Mouse (Mus musculus) midbrain, embryonic 16.5 days (tissue): ENCODE data around the gene Crip1. TPM values are rescaled to one million over a fixed set of nuclear protein-coding genes. Genes with fewer than 3 reads are reported as not detected.
"Not testable (repeated sequence)": the region's sequence is repeated elsewhere in the genome, so short reads cannot be mapped to it uniquely, and the experiment has no call there.

Experiments used
- ATAC-seq: fragments of 200-750 bp; cut with Nextera tagmentation; 2 replicates; pipeline ENCODE4 v1.8.0; 2017; ENCODE audit warnings: moderate TSS enrichment
- H3K27ac ChIP-seq: fragments of 300-500 bp; sonication (generic); 2 replicates; pipeline ENCODE4 v1.5.1; 2014; ENCODE audit warnings: mild to moderate bottlenecking, low read length, mixed read lengths
- H3K27me3 ChIP-seq: fragments of 300-500 bp; sonication (generic); 2 replicates; pipeline ENCODE4 v1.6.1; 2014; ENCODE audit warnings: low read depth, low read length, mixed read lengths; ENCODE audit not compliant: control insufficient read depth, insufficient read depth
- H3K36me3 ChIP-seq: fragments of 300-500 bp; sonication (generic); 2 replicates; pipeline ENCODE4 v1.6.1; 2014; ENCODE audit warnings: mild to moderate bottlenecking, low read length, moderate library complexity, mixed read lengths; ENCODE audit not compliant: control insufficient read depth, insufficient read depth
- H3K4me1 ChIP-seq: fragments of 300-500 bp; sonication (generic); 2 replicates; pipeline ENCODE4 v1.6.1; 2014; ENCODE audit warnings: mild to moderate bottlenecking, low read length, mixed read lengths; ENCODE audit not compliant: control insufficient read depth, insufficient read depth
- H3K4me2 ChIP-seq: fragments of 300-500 bp; sonication (generic); 2 replicates; pipeline ENCODE4 v1.6.1; 2014; ENCODE audit warnings: mild to moderate bottlenecking, low read length, mixed read lengths
- H3K4me3 ChIP-seq: fragments of 300-500 bp; sonication (generic); 2 replicates; pipeline ENCODE4 v1.5.1; 2014; ENCODE audit warnings: low read depth, mild to moderate bottlenecking, low read length, moderate library complexity, mixed read lengths
- H3K9ac ChIP-seq: fragments of 300-500 bp; sonication (generic); 2 replicates; pipeline ENCODE4 v1.6.1; 2014; ENCODE audit warnings: low read depth, low read length, mixed read lengths
- H3K9me3 ChIP-seq: fragments of 300-500 bp; sonication (generic); replicated peaks from 2 replicates; pipeline ENCODE4 v1.6.1; 2014; ENCODE audit warnings: mild to moderate bottlenecking, low read length, mixed read lengths; ENCODE audit not compliant: control insufficient read depth, poor library complexity, severe bottlenecking
- WGBS: fragments of 180-500 bp; shearing (Covaris S2); extraction: QIAGEN DNeasy Blood & Tissue Kit; methylation state at CpG from one replicate; pipeline ENCODE4 v1.1.7; 2014; 5-methylcytosine and 5-hydroxymethylcytosine counted together
- polyA plus RNA-seq: library from polyadenylated mRNA; unstranded; fragments of >200 nt; fragmentation: Nextera tagmentation; extraction: Ambion mirVana; gene quantifications from 2 replicates; pipeline ENCODE4 v1.2.1, GENCODE M21; 2015

Crip1 gene
- polyA plus RNA-seq, 1 experiment from 2014 or later, result 16.8 TPM

DNA sequence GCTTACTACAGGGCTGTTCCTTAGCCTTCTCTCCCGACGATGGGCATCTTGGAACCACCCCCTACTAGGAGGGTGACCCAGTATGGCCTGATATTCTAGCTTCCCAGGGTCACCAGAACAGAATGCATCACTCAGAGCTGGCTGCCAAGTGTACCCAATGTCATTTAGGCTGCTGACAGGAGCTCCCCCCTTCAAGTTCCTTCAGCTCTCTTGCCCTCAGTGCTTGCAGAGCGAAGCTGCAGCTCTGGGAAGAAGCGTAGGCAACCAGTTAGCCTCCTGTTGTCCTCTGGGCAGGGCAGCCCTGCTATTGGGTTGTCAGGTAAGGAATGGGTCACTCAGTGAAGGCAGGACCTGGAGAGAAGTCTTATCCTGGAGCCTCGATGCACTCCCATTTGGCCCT lies 38.8 kb downstream of the Crip1 start:
- Histone ChIP-seq H3K36me3 (peaks cover 10% of the 10 kb centered on the region), H3K27ac (no peak overlapping the region), H3K4me1 (peaks cover 15% of the 10 kb centered on the region), H3K4me2 (peak overlapping the region; percentile 80; the same call in 1 of the 2 replicates), H3K4me3 (no peak overlapping the region), H3K9ac (0 out of 2 replicates have a peak overlapping the region, but pooled peaks have one; percentile 89), H3K27me3 (no peaks in the 10 kb centered on the region), H3K9me3 (no peaks in the 10 kb centered on the region)
- no peak for ATAC-seq
- WGBS, result 64% methylated on average over 5 of the region's 5 CpGs

DNA sequence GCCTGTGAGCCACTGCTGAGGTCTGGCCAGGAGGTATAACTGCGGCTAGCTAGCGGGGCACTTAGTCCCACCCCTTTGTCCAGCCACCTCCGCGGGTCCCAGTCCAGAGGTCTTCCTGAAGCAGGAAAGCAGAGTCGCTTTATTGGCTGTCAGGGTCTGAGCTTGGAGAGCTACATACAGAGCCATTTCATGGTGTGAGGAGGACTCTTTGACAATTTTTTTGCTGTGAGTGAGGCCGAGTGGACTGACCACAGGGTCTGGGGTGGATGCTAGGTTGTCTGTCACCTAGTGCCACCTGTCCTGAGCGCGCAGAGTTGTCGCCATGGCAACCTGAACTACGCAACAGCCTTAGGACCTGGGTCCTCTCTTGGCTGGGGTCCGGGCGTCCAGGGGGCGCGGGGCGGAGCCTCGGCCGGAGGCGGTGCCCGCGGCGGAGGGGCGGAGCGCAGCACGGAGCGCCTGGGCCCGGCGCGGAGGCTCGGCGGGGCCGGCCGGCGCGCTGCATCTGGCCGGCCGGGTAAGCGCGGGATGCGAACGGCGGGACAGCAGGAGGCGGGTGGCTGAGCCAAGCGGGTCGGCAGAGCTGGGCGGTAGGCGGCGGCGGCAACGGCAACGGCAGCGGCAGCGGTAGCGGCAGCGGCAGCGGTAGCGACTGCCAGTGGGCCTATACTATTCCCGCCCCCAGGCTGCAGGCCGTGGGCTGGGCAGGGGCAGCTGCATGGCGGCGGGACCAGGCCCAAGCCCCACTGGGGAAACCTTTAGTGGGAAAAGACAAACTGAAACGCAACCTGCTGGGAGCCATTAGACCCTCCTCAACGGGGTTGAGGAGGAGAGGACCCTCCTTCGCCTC lies 39.6 kb downstream of the Crip1 start, which contains the start of gene Tmem121:
Tmem121 (plus strand) TSS at position 489 of the 850 bp plus-strand sequence.
- Histone ChIP-seq H3K4me3 (peak within 1 kb of the TSS; percentile 77), H3K4me1 (peaks cover 15% of the 10 kb centered on the region), H3K9me3 (no peaks in the 10 kb centered on the region), H3K27ac (peak within 1 kb of the TSS; percentile 58), H3K4me2 (peak within 1 kb of the TSS; percentile 80), H3K36me3 (peaks cover 14% of the 10 kb centered on the region), H3K27me3 (no peaks in the 10 kb centered on the region), H3K9ac (peak within 1 kb of the TSS; percentile 89)
- peak; percentile 52 for ATAC-seq
- WGBS, result under 1% methylated on average over 58 of the region's 63 CpGs

DNA sequence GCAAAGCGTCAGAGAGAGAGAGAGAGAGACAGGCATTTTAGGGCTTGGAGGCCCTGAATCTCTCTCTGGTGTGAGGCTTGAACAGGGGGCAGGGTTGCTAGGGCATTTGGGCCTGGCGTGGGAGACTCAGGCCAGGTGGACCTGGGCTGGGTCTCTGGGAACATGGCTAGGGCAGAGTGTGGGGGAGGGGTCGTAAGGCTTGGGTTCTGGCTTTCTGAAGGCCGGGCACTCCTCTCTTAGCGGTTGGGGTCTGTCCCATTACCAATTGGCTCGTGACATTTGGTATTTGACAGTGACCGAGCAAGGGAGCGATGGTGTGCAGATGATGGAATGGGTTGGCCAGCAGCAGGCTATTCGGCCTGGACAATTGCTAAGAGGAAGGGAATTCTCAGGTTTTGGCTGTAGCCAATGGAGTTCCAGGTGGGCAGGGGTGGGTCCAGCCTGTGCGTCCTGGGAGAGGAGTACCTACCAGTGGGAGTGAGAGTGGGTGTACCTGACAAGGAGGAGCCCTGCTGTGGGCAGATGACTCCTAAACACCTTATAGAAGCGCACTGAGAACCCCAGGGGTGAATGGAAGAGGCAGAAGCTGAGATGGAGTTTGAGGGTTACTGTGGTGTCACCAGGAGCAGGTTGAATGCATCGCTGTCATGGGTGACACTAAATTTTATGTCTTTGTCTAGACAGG lies 40.4 kb downstream of the Crip1 start:
- H3K9me3 ChIP-seq, result no peaks in the 10 kb centered on the region
- peak overlapping the region; percentile 58; the same call in 1 of the 2 replicates for H3K27ac ChIP-seq
- H3K4me1 ChIP-seq, result peaks cover 15% of the 10 kb centered on the region
- H3K4me2 ChIP-seq, result peak overlapping the region; percentile 80
- 38% methylated on average over 12 of the region's 12 CpGs for WGBS
- H3K36me3 ChIP-seq, result peaks cover 17% of the 10 kb centered on the region
- no peaks in the 10 kb centered on the region for H3K27me3 ChIP-seq
- peak overlapping the region; percentile 77 for H3K4me3 ChIP-seq
- peak overlapping the region; percentile 89 for H3K9ac ChIP-seq
- 0 out of 2 replicates have a peak, but pooled peaks have one; percentile 2 for ATAC-seq

GRCm38 (mm10) chr12:113187011-113187375 lies 40.9 kb downstream of the Crip1 start:
- ATAC-seq, result no peak
- peaks cover 15% of the 10 kb centered on the region for H3K4me1 ChIP-seq
- peak overlapping the region; percentile 80 for H3K4me2 ChIP-seq
- 48% methylated on average over 4 of the region's 4 CpGs for WGBS
- H3K9ac ChIP-seq, result peak overlapping the region; percentile 89
- peaks cover 21% of the 10 kb centered on the region for H3K36me3 ChIP-seq
- H3K27me3 ChIP-seq, result no peaks in the 10 kb centered on the region
- H3K9me3 ChIP-seq, result no peaks in the 10 kb centered on the region
- H3K4me3 ChIP-seq, result peak overlapping the region; percentile 77
- no peak overlapping the region for H3K27ac ChIP-seq

DNA sequence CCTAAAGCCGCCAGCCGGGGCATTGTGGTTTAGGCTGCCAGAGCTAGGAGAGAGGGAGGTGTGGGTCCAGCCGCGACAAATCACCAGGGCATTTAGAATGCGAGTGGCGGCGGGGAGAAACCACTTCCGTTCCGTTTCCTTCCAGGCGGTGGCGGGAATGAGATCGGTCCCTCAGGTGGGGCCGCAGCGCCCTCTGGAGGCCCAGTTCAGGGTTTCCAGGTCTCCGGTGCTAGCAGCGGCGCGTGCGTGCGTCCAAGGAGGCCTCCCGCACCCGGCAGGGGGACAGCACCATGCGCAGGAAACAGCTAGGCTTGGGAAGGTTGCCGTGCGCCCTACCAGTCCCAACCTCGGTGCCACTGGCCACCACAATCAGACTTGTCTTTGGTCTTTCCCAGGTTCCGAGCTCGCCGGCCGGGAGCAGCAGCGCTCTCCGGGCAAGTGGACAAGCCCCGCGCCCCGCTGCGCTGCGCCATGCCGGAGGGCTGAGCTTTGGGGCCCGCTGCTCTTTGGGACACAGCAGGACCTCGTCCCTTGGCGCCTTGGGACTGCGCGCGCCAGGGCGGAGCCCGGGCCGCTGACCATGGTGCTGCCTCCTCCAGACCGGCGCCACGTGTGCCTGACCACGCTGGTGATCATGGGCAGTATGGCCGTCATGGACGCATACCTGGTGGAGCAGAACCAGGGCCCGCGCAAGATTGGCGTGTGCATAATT lies 41.6 kb downstream of the Crip1 start:
- 2% methylated on average over 56 of the region's 56 CpGs for WGBS
- ATAC-seq, result peak; percentile 40
- peak overlapping the region; percentile 80 for H3K4me2 ChIP-seq
- no peak overlapping the region for H3K27ac ChIP-seq
- H3K9me3 ChIP-seq, result no peaks in the 10 kb centered on the region
- H3K36me3 ChIP-seq, result peaks cover 26% of the 10 kb centered on the region
- peak overlapping the region; percentile 77 for H3K4me3 ChIP-seq
- no peaks in the 10 kb centered on the region for H3K27me3 ChIP-seq
- H3K9ac ChIP-seq, result peak overlapping the region; percentile 89
- peaks cover 15% of the 10 kb centered on the region for H3K4me1 ChIP-seq

DNA sequence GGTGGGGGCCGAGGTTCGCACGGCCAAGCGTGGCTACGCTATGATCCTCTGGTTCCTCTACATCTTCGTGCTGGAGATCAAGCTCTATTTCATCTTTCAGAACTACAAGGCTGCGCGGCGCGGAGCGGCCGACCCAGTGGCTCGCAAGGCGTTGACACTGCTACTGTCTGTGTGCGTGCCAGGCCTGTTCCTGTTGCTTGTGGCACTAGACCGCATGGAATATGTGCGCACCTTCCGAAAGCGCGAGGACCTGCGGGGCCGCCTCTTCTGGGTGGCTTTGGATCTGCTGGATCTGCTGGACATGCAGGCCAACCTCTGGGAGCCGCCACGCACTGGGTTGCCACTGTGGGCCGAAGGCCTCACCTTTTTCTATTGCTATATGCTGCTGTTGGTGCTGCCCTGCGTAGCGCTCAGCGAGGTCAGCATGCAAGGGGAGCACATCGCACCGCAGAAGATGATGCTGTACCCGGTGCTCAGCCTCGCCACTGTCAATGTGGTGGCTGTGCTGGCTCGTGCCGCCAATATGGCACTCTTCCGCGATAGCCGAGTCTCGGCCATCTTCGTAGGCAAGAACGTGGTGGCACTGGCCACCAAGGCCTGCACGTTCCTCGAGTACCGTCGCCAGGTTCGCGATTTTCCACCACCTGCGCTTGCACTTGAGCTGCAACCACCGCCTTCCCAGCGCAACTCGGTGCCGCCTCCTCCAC lies 42.4 kb downstream of the Crip1 start:
- Histone ChIP-seq H3K36me3 (peaks cover 26% of the 10 kb centered on the region), H3K27ac (no peak overlapping the region), H3K4me2 (peak overlapping the region; percentile 80), H3K27me3 (no peaks in the 10 kb centered on the region), H3K9ac (no peak overlapping the region; the same call in 1 of the 2 replicates), H3K9me3 (no peaks in the 10 kb centered on the region), H3K4me3 (peak overlapping the region; percentile 77), H3K4me1 (peaks cover 15% of the 10 kb centered on the region)
- ATAC-seq, result peak; percentile 4; the same call in 1 of the 2 replicates
- WGBS, result 88% methylated on average over 47 of the region's 51 CpGs

DNA sequence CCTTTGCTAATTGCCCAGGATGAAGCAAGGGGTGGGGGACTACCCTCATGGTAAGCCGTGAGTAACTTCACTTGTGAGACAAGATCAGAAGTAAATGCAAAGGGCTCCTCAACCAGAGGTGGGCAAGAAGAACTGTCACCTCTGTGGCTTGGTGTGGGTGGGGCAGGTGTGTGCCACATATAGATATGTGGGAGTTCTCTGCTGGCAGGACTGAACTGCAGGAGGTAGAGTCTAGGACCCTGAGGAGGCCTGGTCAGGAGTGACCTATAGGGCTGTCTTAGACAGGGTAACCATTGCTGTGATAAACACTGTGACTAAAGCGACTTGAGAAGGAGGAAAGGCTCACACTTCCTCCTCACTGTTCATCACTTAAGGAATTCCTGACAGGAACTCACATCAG lies 47.3 kb downstream of the Crip1 start:
- WGBS, result 78% methylated on average over 2 of the region's 2 CpGs
- no peak overlapping the region for H3K4me2 ChIP-seq
- H3K36me3 ChIP-seq, result peaks cover 23% of the 10 kb centered on the region
- H3K9me3 ChIP-seq, result 0 out of 2 replicates have a peak, but pooled peaks cover 3% of the 10 kb centered on the region
- no peaks in the 10 kb centered on the region for H3K4me1 ChIP-seq
- no peak for ATAC-seq
- no peak overlapping the region for H3K9ac ChIP-seq
- H3K27ac ChIP-seq, result no peak overlapping the region
- H3K4me3 ChIP-seq, result no peak overlapping the region
- H3K27me3 ChIP-seq, result no peaks in the 10 kb centered on the region

DNA sequence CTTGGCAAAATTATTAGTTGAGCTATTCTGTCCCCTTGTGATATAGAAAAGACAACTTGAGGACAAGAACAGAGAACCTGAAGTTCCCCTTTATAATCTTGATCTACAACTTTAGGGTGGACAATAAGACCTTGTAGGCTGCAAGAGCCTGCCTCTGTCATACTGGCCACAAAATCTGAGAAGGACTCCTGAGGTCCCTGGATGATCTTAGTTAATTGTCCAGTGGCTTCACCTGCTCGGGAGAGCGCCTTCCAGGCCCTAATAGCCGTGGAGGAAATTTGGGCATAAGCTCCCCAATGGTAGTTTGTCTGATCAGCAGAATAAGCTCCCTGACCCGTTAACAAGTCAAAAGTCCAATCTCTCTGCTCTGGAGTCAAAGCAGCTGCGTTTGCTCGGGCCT lies 53.0 kb downstream of the Crip1 start:
- WGBS, result 100% methylated on average over 3 of the region's 6 CpGs
- not testable (repeated sequence) for H3K27me3 ChIP-seq, H3K9ac ChIP-seq, H3K4me3 ChIP-seq, H3K4me2 ChIP-seq, ATAC-seq, H3K27ac ChIP-seq, H3K36me3 ChIP-seq, H3K9me3 ChIP-seq, H3K4me1 ChIP-seq
